Mouse (Mus musculus) thymus, postnatal 25 days (tissue): ENCODE data around the gene Cdh5.

Experiments
- DNase-seq: peaks from one replicate; pipeline ENCODE4 v3.0.0; 2022

The Cdh5 gene

DNA sequence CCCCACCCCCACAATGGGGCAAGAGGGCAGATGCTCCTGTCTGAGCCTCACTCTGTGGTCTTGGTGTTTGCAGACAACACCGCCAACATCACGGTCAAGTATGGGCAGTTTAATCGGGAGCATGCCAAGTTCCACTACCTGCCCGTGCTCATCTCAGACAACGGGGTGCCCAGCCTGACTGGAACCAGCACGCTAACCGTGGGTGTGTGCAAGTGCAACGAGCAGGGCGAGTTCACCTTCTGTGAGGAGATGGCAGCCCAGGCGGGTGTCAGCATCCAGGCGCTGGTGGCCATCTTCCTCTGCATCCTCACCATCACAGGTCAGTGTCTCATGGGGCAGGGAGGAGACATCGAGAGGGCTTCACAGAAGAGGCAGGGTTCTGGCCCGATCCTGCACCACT is 39.2 kb downstream of the Cdh5 start:
- no peak for DNase-seq

DNA sequence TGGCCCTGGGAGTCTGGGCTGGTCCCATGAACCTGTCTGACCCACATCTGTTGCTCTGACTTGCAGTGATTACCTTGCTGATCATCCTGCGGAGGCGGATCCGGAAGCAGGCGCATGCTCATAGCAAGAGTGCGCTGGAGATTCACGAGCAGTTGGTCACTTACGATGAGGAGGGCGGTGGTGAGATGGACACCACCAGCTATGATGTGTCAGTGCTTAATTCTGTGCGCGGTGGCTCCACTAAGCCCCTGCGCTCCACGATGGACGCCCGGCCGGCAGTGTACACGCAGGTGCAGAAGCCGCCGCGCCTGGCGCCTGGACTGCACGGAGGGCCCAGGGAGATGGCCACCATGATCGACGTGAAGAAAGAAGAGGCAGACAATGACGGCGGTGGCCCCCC is 41.0 kb downstream of the Cdh5 start:
- DNase-seq, result no peak

DNA sequence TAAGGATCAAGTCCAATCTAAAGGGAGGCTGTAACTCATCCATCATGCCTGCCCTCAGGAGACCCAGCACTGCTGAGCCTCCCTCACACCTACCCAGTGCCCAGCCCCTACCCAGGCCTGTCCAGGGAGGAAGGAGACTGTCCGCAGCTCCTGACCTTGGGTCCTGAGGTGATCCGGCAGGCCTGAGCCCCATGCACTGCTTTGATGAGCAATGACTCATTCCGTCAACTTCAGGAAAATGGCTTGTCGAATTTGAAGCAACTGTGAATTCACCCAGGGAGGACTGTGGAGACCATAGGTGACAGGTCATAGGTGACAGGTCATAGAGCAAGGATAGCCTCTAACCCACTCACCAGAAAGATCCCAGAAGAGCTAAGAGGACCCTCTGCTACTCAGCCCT is 42.0 kb downstream of the Cdh5 start:
- DNase-seq, result no peak

DNA sequence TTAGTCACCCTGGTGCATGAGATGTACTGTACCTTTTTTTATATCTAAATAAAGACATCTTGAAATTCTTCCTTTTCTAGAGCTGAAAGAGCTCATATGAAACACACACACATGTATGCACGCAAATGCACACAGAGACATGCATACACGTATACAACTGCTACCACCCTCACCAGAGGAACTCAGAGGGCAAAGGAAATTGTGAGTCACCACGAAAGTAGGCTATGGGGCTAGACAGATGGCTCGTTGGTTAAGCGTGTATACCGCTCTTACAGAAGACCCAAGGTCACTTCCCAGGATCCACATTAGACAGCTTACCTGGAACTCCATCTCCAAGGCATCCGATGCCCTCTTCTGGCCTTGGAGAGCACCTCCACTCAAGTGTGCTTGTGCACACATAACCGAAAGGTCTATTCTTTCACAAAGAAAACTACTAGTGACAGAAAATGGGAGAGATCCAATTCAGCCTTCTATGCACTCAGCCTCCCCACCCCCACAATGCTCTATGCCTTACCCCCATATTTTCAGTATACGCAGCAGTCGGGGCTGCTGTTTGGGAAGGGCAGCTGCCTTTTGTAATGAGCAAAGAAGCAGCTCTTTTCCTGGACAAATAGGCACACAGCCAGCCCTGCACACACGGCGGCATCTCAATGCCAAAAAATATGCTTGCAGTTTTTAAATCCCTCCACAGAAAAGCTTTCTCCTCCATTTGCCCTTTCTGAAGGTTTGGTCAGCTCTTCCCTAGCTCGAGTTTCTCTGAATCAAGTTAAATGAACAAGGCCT is 43.2 kb downstream of the Cdh5 start:
- no peak for DNase-seq

DNA sequence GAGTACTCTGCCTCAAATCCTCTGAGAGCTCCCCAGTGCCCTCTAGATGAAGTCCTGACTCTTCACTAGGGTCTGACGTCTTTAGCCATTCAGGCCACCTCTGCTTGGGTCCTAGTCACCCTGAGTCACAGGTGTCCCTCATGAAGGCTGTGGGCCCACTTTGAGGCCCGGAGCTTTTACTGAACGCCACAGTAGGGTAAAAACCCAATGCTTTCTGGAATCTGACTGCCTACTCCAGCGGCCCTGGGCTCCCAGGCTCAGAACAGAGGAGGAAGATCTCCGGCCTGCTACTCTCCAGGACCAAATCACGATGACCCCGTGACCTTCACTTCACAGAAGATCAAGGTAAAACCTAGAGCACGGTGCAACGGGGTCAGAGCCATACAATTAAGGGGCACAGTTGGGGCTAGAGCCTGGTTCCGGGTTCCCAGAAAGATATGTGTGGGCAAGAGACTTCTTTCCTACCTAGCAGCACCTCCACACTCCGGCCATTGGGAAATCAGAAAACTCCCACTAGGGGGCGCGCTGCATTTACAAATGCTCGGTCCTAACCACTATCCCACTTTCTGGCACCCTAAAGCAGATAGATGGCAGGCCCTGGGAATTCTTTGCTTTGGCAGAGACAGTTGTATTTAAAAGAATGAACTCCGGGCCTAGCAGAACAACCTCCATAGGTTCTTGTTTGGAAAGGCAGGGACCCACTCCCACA is 44.7 kb downstream of the Cdh5 start:
- peak; percentile 77 for DNase-seq

DNA sequence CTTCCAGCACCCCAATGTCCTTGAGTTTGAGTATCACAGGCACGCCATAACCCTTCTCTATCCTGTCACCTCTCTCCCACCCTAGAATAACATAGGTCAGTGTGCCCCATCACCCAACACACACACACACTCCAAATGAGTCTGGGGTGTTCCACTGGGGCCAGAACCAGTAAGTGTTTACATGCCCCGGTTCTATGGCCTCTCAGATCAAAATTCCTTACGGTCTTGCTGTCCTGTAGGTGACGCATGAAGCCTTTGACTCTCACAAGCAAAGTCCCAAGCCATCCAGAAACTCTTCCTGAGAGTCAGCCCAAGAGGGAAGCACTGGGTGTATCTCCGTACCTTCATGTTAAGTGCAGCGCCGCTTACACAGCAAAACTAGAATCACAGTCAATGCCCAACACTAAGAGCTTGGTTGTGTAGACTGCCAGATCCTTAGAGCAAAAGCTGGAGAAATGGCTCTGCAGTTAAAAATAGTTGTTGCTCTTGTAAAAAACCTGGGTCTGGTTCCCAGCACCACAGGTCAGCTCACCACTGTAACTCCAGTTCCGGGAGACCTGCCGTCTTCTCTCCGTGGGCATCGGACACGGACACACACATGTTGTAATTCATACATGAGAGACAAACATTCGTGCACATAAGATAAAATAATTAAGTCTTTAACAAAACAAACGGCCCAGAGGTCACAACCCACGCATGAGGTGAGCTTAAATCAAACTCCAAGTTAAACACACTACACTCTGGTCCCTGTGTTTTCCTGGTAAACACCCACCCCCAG is 45.5 kb downstream of the Cdh5 start:
- DNase-seq, result no peak

DNA sequence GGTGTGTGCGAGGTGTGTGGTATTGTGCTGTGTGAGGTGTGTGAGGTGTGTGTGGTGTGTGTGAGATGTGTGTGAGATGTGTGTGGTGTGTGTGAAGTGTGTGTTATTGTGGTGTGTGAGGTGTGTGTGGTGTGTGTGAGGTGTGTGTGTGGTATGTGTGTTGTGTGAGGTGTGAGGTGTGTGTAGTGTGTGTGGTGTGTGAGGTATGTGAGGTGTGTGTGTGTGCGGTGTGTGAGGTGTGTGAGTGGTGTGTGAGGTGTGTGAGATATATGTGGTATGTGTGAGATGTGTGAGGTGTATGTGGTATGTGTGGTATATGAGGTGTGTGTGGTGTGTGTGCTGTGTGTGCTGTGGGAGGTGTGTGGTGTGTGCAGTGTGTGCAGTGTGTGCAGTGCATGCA is 46.5 kb downstream of the Cdh5 start:
- DNase-seq, result no peak

DNA sequence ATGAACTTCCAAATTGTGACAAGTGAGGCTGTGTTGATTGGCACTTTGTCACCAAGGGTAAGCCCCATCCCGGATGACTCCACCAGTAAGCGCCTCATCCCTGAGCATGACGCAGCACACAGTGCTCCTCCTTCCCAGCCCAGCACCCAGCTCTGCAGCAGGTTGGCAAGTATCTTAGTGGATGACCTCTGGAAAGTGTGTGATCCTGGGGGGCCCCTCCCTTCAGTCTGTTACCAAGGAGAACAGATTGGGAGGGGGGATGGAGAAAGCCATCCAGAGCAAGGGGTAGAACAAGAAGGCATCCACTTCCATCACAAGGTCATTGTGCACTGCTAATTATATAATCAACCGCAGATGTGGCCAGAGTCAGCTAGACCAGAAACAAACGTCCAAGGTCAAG is 59.3 kb downstream of the Cdh5 start:
- DNase-seq, result no peak

DNA sequence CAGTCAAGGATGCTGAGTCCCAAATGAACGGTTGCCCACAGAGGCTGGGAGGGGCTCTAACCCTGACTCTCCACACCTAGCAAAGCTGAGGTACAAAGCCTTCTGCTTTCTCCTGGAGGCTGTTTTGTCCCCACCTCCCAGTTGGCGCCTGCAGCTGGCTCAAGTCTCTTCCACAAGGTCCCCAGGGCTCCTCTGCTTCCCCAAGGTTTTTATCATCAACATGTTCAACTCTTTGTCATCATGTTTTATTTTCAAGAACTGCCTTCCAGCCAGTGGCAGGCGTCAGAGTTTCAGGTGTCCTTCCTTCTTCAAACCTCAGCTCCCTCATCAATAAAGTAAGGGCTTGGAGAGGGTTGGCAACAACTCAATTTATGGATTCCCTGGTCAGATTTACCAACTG is 68.0 kb downstream of the Cdh5 start:
- DNase-seq, result no peak

DNA sequence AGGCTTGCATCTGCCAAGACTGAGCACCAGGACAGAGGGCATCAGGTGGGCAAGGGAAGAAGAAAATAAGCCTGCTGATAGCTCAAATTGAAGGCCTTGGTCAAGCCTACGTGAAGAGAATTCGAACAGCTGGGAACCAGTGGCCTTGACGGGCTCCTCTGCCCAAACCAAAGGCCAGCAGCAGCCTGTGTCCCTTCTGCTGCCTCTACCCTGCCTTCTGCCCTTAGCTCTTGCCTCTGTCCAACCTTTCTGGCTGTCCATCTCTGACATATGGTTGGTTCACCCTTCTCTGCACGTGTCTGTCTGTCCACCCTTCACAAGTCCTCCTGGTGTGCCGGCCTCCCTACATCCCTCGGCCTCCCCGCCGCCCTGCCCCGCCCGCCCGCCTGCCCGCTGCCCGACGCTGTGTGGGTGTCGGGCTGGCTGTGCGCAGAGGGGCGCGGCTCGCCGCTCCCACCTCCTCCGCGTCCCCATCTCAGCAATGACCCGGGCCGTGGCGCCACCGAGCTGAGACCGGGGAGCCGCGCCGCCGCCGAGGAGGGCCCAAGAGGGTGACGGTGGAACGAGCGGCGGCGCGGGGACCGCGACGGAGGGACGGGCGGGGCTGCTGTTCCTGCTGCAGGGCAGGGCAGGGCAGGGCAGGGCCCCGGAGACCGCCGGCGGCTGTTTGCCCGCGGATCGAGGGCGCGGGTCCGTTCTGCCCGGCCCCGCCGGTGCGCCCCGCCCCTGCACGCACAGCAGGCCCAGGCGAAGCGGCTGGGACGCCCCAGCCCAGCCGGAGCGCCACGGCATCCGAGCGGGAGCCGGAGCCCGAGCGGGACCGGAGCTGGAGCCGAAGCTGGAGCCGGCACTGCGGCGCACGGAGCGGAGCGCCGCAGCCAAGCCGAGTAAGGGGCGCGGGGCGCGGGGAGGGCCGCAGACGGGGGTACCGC is 69.0 kb downstream of the Cdh5 start, which contains the start of gene Bean1:
Bean1 (plus strand) TSS at position 325 of the 932 bp plus-strand sequence.
- no peak for DNase-seq

DNA sequence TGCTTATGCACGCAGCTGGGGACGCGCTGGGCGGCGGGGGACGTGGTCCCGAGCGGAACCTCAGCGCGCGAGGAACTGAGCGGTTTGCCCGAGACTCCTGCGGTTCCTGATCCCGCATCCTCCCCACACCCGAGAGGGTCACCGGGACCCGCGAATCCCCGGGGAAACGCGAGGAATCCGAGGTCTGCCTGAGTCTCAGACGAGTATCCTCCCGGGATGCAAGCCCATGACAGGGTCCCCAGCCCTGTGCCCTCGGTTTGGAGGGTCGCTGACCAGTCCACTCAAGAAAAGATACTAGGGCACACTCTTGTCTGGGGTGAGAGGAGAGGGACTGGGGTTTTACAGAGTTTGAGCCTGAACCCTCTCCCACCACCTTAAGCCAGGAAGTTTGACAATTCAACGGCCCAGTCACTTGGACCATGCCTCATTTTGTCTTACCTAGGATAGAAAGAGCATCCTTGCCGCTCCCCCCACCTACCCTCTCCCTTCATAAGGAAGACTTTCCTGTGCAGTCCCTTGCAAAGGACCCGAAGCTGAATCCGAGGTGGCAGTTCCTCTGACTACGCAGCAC is 69.7 kb downstream of the Cdh5 start:
- DNase-seq, result no peak

DNA sequence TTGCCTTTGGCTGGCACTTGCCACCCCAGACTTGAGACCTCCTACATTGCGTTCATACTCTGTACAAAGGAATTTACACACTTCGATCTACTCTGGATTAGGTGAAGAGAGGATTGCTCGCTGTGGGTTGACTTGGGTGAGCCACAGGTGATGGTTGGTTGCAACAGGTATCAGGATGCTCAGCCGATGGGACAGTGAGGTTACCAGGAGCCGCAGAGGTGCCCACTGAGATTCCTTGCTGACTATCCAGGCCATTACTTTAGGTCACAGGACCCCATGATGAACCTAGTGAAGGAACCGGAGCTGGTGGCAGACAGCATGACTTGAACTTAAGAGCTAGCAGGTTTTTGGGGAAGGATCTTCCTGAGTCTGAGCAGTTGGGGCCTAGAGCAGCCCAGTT is 71.0 kb downstream of the Cdh5 start:
- DNase-seq, result no peak

DNA sequence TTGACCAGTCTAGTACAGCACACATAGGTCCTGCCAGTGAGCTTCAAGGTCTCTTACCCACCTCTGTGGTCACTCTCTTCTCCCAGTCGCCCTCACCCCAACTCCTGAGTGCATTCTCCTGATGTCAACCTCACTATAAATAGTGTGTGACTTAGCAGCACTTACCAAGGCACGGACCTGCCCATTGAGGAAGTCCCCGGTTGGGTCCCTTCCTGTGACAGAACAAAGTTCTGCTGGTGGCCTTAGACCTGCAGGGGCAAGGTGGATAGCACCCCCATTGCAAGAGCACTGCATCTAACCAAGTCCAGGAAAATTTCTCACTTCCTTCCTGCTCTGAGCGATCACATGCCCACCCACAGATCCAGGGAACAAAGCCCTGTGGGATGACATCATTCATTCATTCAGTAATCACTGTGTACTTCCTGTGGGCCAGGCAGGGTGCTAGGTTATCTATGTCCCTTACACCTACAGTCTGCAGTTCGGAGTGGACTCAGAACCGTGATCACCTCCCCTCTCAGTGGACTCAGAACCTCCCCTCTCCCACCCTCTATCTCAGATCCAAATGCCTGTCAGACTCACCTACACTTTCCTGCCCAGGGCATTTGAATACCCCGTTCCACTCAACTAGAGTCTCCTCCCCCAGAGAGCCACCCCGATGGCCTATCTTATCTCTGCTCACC is 74.6 kb downstream of the Cdh5 start:
- no peak for DNase-seq

DNA sequence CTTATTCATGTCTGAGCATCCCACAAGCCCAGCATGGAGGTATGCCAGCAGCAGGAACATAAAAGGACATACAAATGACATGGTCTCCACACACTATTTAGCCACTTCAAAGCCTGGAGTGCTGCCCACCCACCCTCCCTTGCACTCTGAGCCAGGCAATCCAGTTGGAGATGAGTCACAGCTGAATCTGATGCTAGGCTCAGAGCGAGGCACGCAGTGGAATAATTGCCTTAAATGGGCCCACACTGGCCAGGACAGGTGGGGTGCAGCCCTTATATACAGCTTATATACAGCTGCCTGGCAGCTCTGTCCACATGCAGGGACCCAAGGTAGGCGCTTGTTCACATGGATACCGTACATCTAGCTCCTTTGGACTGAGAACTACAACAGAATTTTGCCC is 75.6 kb downstream of the Cdh5 start:
- no peak for DNase-seq

DNA sequence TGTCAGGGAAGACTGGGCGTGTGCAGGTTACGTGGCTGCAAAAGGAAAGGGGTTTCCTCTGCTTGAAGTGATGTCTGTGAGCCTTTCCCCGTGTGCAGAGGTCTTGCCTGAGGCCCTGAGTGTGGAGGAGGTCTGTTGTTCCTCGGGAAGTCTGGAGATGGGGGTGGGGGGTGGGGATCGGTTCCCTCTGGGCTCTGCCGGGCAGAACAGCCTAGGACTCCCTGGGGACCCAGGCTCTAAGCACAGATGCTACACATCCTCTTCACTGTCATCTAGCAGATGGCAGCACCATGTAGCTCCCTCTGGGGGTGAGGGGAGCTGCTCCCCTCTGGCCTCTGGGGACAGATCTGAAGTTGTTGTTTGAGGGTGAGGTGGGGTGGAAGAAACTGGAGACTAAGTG is 83.5 kb downstream of the Cdh5 start:
- DNase-seq, result no peak

DNA sequence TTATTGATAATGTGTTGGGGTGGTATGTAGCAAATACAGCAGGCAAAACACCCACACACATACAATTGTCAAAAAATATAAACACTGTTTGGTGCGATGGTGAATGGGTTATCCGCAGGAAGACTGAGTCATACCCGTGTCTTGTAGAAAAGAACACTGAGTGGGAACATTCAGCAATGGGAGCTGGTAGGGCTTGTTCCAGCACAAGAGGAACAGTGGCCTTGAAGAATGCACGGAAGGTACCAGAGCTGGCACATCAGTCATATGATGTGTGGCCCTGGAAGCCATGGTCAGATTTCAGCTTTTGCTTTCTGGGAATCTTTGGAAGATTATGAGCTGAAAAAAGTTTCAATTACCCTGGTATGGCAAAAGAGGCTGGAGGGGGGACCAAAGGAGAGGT is 85.4 kb downstream of the Cdh5 start:
- no peak for DNase-seq

DNA sequence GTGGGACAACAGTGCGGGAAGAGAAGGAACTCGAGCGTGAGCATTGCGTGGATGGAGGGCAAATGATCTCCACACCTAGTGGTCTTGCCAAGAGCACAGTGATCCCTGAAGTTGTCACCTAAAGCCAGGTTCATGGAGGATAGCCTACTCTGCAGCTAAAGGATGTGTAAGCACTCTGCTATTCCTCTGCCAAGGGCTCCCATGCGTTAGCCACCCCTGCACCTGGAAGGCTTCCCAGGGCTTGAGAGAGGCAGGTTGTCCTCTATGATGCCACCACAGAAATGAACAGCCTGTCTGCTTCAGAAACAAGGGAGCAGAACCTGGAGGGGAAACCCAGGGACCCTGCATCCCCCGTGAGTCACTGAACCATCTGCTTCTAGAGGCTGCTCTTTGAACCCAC is 86.2 kb downstream of the Cdh5 start:
- DNase-seq, result no peak

DNA sequence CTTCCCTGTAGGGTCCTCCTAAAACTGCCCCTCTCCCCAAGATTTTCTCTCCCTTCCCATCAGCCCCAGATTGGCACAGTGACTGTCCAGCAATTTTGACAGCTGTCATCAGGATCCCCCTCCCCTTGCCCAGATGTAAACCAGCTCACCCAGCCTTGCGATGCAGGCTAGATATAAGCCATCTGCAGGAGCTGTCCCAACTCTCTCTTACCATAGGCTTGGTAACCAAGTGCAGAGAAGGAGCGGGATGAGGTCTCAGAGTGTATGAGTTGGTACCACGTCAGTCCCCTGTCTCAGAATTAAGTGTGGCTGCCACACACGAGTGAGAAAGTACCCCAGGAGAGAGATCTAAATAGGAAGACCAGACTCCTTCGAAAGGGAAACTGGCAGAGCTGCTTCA is 87.0 kb downstream of the Cdh5 start:
- DNase-seq, result no peak

DNA sequence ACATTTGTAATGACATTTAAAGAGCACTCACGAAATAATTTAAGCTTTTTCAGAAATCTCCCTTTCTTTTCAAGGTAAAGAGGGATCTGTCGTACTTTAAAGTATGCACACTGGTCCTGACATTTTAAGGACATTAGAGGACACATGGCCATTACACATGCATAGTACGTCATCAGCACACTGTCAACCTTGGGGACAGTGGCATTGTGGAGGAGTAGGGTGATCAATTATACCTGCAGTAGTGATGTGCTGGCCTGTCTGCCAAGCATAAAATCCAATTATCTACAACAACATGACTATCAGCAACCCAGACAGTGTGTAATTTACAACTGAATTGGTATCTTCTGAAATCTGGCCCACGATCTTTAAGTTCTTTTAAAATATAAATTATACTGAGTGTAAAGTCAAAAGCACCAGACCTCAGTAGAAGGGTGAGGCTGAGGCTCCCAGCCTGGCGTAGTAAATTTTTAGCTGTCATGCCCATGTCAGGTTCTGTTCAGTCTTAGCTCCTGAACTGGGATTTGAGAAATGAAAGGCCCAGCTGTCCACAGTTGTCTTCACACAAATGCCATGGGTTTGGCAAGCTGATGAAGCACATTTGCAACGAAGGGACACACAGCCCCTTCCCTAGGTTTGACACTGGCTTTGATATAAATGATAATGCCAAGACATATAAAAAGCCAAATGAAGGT is 89.5 kb downstream of the Cdh5 start:
- no peak for DNase-seq

DNA sequence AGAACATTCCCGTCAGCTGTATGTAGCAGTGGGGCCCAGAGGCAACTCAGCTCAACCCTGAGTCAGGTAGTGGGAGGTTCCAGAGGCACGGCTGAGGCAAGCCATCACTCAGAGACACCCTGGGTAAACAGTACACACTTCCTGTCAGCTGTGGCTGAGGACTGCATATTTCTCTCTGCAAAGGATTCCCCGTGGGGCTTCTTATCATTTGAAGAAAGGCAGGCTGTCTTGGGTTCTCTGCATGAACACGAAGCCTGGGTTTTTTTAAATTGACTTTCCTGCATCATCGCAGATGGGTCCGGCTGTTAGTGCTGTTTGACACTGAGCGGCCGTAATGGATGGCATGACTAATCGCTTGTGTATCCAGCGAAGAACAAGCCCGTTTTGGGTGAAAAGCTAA is 90.1 kb downstream of the Cdh5 start:
- peak; percentile 57 for DNase-seq
